ENCODE assay signal across 15 mouse cellular contexts in genomic region chr2:54442734-54443500, GRCm38 (mm10). TPM values are rescaled to one million over a fixed set of nuclear protein-coding genes. Genes with fewer than 3 reads are reported as not detected.
DNase-seq lines count a peak whose midpoint lies in the region; TF ChIP-seq lines count a peak whose summit lies in the region.
"Had no signal": no experiment of that assay in that cellular context is flagged by ENCODE, and none has a peak within 500 bp of the region (broad histone marks: within the 10 kb centered on the region; RNA-seq: fewer than 3 reads in every experiment).

No protein-coding gene starts in this region.

- no peak for TF ChIP-seq CTCF in brain, embryonic 14.5 days (IDR thresholded peaks at IDR 0.05; ENCODE audit: borderline replicate concordance, extremely low read depth, insufficient read depth, insufficient read length)

- no peak for TF ChIP-seq POLR2A in brain, embryonic 14.5 days (IDR thresholded peaks at IDR 0.05; ENCODE audit: borderline replicate concordance, extremely low read depth, insufficient read depth, insufficient read length, poor library complexity, severe bottlenecking)

- DNase-seq in 3T3-L1 (ENCODE audit: low read depth, low spot score): peak; percentile 14
- DNase-seq in brain, embryonic 14.5 days (ENCODE audit: low read depth): peak; percentile 11
- DNase-seq in cerebellum, adult 9-10 months: peak; percentile 94
- peak; percentile 76 for DNase-seq in retina, embryonic 14.5 days (ENCODE audit: low spot score)
- DNase-seq in ovary, postnatal 10 days (ENCODE audit: low spot score): no peak
- no peak for DNase-seq in c-Kit-positive CD71-positive TER-119-positive erythroid progenitor cells, embryonic 14.5 days (ENCODE audit: low spot score)
- DNase-seq in right cerebral cortex, postnatal 10 days (ENCODE audit: low spot score in 2 of 2): no peak
- DNase-seq: adrenal gland, postnatal 14 days; kidney, postnatal 36 days; liver, embryonic 13.5 days; lung, adult 2 months; lung, postnatal 14 days; right cerebral cortex, postnatal 14 days had no signal

RNA-seq across cellular contexts. Expression of gene Galnt13, which starts 6.8 kb away (rescaled TPM):
- 1.4 and 3.2 TPM in 2 replicates for polyA plus RNA-seq in brain, embryonic 14.5 days (2012; rRNA removed)
- polyA plus RNA-seq: C2C12; heart, embryonic 16.5 days; liver, embryonic 13.5 days had no signal

Comparison
In these comparisons a context has a peak if more than half of its experiments do, and no peak if none do; other contexts are left out.
1. DNase-seq: peak in 3T3-L1 (single experiment), brain, embryonic 14.5 days (single experiment), cerebellum, adult 9-10 months (single experiment) and retina, embryonic 14.5 days (single experiment); none in ovary, postnatal 10 days (single experiment), c-Kit-positive CD71-positive TER-119-positive erythroid progenitor cells, embryonic 14.5 days (single experiment) and right cerebral cortex, postnatal 10 days (0 of 2).